Mouse (Mus musculus) hindbrain, embryonic 15.5 days (tissue): ENCODE measurements at regions not wholly inside any gene's neighbourhood (a gene's known extent, or its start where the extent isn't known, plus 50 kb on each side); places are given as distances from the start of the nearest gene placed in this dataset.

Source experiments
- ATAC-seq: fragments of 200-750 bp; cut with Nextera tagmentation; 2 replicates; pipeline ENCODE4 v1.8.0; 2017; ENCODE audit warnings: low read depth, moderate number of reproducible peaks, moderate TSS enrichment; ENCODE audit not compliant: low FRiP score
- H3K27ac ChIP-seq: fragments of 300-500 bp; sonication (generic); replicated peaks from 2 replicates; pipeline ENCODE4 v1.5.1; 2015; ENCODE audit warnings: mild to moderate bottlenecking, inconsistent platforms
- H3K27me3 ChIP-seq: fragments of 300-500 bp; sonication (generic); 2 replicates; pipeline ENCODE4 v1.6.1; 2015; ENCODE audit warnings: control low read depth, inconsistent platforms
- H3K36me3 ChIP-seq: fragments of 300-500 bp; sonication (generic); 2 replicates; pipeline ENCODE4 v1.6.1; 2015; ENCODE audit warnings: control low read depth, inconsistent platforms
- H3K4me1 ChIP-seq: fragments of 300-500 bp; sonication (generic); replicated peaks from 2 replicates; pipeline ENCODE4 v1.6.1; 2015; ENCODE audit warnings: control low read depth, inconsistent platforms
- H3K4me2 ChIP-seq: fragments of 300-500 bp; sonication (generic); 2 replicates; pipeline ENCODE4 v1.6.1; 2015; ENCODE audit warnings: moderate library complexity, mild to moderate bottlenecking, inconsistent platforms
- H3K4me3 ChIP-seq: fragments of 300-500 bp; sonication (generic); 2 replicates; pipeline ENCODE4 v1.5.1; 2015; ENCODE audit warnings: mild to moderate bottlenecking, inconsistent platforms
- H3K9ac ChIP-seq: fragments of 300-500 bp; sonication (generic); 2 replicates; pipeline ENCODE4 v1.6.1; 2015; ENCODE audit warnings: inconsistent platforms
- H3K9me3 ChIP-seq: fragments of 300-500 bp; sonication (generic); 2 replicates; pipeline ENCODE4 v1.6.1; 2016; ENCODE audit warnings: control low read depth, inconsistent platforms
- WGBS: fragments of 180-500 bp; shearing (Covaris S2); methylation state at CpG from one replicate; pipeline ENCODE4 v1.1.7; 2015; 5-methylcytosine and 5-hydroxymethylcytosine counted together

DNA sequence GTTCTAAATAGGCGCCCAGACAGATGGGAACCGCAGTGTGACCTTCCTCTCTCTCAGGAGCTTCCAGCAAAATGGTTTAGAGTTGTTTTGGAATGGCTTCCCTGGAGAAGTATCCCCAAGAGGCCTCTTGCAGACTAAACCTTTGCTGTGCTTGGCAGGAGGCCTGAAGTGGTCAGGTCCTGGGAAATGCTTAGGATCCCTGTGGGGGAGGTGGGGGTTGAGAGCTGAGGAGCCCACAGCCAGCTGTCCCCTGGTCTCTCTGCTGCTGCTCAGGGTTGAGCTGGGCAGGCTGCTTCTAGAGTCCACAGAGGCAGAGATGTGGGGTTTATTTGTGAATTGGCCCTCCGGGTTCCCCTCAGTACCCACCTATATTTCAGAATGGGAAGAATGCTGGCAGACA is 331.3 kb downstream of the Gm826 start:
- 60% methylated on average over 3 of the region's 3 CpGs for WGBS
- Histone ChIP-seq H3K4me2 (no peak overlapping the region), H3K9me3 (no peaks in the 10 kb centered on the region), H3K9ac (no peak overlapping the region), H3K4me1 (no peaks in the 10 kb centered on the region), H3K27ac (no peak overlapping the region), H3K4me3 (no peak overlapping the region), H3K36me3 (no peaks in the 10 kb centered on the region), H3K27me3 (no peaks in the 10 kb centered on the region)
- ATAC-seq, result no peak

DNA sequence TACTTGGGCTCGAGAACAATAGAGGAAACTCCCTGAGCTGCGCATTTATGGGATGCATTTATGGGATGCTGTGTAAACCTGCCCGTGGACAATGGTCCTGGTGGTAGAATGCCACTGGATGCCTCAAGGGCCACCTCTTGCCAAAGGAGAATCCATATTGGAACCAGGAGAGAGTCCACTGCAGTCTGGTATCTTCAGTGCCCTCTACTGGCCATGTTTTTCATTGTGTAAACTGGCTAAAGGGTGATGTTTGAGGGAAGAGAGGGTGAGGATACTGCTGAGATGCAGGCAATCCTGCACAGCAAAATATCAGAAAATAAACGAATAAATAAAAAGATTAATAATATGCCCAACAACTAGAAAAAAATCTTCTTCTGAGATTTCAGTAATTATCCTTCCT is 333.5 kb downstream of the Gm826 start:
- ATAC-seq, result no peak
- Histone ChIP-seq H3K4me1 (no peaks in the 10 kb centered on the region), H3K9me3 (no peaks in the 10 kb centered on the region), H3K27ac (no peak overlapping the region), H3K4me3 (no peak overlapping the region), H3K36me3 (no peaks in the 10 kb centered on the region), H3K27me3 (no peaks in the 10 kb centered on the region), H3K9ac (no peak overlapping the region), H3K4me2 (no peak overlapping the region)
- 79% methylated on average over 4 of the region's 4 CpGs for WGBS

DNA sequence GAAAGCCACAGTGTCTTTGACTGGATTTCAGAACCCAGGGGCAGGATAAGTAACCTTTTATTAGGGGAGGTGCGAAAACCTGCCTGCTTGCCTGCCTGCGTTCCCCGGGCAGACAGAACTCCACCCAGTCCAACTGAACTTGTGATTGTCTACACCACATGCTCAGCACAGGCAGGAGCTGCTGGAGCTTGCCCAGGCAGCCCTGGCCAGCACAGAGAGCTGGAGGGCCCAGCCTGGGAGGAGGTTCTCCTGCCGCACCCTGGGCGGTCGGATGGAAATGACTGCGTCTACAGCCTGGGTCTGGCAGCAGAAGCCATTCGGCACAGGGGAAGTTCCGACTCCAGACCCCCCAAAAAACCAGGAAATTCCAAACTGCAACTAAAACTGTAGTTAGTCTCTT is 336.6 kb downstream of the Gm826 start:
- no peak overlapping the region for H3K4me3 ChIP-seq
- 89% methylated on average over 9 of the region's 9 CpGs for WGBS

DNA sequence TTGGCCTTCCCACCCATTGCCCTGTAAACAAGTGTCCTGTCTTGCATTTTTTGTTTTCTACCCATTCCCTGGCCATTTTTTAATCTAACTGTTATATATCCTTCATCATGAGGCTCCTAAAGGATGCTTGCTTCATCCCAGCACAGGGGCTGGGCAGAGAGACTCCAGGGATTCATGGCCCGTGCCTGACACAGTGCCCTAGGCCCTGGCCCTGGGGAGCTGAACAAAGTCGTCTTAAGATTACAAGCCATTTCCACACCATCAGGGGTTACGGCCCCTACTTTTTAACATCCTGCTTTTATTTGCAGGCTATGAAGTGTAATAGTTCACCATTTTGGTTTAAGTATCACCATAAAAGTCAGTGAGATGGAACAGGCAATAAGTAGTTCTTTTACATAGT is 339.5 kb downstream of the Gm826 start:
- H3K27ac ChIP-seq, result no peak overlapping the region
- H3K4me2 ChIP-seq, result no peak overlapping the region
- no peak for ATAC-seq
- no peaks in the 10 kb centered on the region for H3K4me1 ChIP-seq
- H3K4me3 ChIP-seq, result no peak overlapping the region
- no peaks in the 10 kb centered on the region for H3K36me3 ChIP-seq
- H3K9me3 ChIP-seq, result no peaks in the 10 kb centered on the region
- H3K9ac ChIP-seq, result no peak overlapping the region
- no peaks in the 10 kb centered on the region for H3K27me3 ChIP-seq
- WGBS, result 63% methylated on average over 3 of the region's 3 CpGs

More for the DNA sequence above, 336.6 kb downstream of the Gm826 start:
- H3K9me3 ChIP-seq, result no peaks in the 10 kb centered on the region
- no peaks in the 10 kb centered on the region for H3K27me3 ChIP-seq
- no peak for ATAC-seq
- H3K27ac ChIP-seq, result no peak overlapping the region
- no peaks in the 10 kb centered on the region for H3K4me1 ChIP-seq
- H3K4me2 ChIP-seq, result no peak overlapping the region
- no peaks in the 10 kb centered on the region for H3K36me3 ChIP-seq
- H3K9ac ChIP-seq, result no peak overlapping the region

DNA sequence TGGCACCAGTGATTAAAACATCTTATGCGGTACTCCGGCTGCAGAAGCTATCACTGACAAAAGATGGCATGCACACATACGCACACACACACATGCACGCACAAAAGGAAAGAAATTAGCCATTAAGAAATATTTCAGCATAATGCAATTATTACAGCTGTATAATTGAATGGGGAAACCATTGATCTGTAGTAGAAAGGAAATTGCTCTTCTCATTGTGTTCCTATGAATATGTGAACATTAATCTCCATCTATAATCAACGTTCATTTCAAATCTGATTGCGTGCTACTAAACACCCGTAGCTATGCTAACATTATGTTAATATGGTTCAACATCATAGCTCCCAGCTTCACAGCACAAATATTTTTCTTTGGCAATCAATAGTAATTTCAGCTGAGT is 347.2 kb downstream of the Gm826 start:
- Histone ChIP-seq H3K4me1 (no peaks in the 10 kb centered on the region), H3K9ac (no peak overlapping the region), H3K4me2 (no peak overlapping the region), H3K9me3 (no peaks in the 10 kb centered on the region), H3K4me3 (no peak overlapping the region), H3K27me3 (no peaks in the 10 kb centered on the region), H3K27ac (no peak overlapping the region), H3K36me3 (no peaks in the 10 kb centered on the region)
- WGBS, result 72% methylated on average over 7 of the region's 7 CpGs
- no peak for ATAC-seq

DNA sequence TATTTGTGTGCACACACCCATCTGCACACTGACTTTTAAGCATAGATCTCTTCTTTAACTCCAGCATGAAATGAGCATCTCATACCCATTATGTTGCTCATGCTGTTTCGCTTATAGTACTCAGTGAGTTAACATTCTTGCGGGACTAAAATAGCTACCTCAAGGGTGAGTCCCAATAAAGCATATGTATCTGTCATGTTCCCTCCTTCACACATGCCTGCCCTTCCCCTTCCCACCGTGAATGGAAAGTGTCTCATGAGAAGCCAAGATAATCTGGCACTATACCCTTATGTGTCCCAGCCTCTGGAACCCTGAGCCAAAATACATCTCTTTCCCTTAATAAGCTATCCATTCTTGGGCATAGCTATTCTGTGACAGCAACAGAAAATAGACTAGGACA is 352.3 kb downstream of the Gm826 start:
- Histone ChIP-seq H3K36me3 (no peaks in the 10 kb centered on the region), H3K4me2 (no peak overlapping the region), H3K27ac (no peak overlapping the region), H3K4me3 (no peak overlapping the region), H3K27me3 (no peaks in the 10 kb centered on the region), H3K9ac (no peak overlapping the region), H3K9me3 (no peaks in the 10 kb centered on the region), H3K4me1 (no peaks in the 10 kb centered on the region)
- WGBS, result 81% methylated on average over 3 of the region's 3 CpGs
- ATAC-seq, result no peak

DNA sequence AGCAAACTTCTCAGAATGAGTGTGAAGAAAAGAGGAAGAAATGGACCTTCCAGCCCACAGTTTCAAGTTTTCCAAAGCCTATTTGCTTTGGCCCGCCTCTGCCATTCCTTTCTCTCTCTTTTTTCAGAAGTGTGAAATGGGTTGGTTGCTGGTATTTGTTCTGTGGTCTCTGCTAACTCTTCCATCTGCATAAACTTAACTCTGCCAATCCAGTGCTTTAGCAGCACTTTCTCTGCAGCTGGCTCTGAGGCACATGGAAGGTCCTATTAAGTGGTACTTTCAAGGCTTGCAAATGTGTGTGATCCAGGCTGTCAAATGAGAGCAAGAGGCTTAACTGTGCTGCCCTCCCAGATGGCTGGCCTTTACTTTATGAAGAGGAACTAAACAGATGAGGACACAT is 383.6 kb downstream of the Gm826 start:
- no peak for ATAC-seq
- no peak overlapping the region for H3K9ac ChIP-seq
- WGBS, result 67% methylated on average over 1 of the region's 1 CpGs
- H3K4me2 ChIP-seq, result no peak overlapping the region
- H3K27ac ChIP-seq, result no peak overlapping the region
- H3K36me3 ChIP-seq, result no peaks in the 10 kb centered on the region
- no peaks in the 10 kb centered on the region for H3K4me1 ChIP-seq
- no peaks in the 10 kb centered on the region for H3K27me3 ChIP-seq
- no peak overlapping the region for H3K4me3 ChIP-seq
- H3K9me3 ChIP-seq, result no peaks in the 10 kb centered on the region

DNA sequence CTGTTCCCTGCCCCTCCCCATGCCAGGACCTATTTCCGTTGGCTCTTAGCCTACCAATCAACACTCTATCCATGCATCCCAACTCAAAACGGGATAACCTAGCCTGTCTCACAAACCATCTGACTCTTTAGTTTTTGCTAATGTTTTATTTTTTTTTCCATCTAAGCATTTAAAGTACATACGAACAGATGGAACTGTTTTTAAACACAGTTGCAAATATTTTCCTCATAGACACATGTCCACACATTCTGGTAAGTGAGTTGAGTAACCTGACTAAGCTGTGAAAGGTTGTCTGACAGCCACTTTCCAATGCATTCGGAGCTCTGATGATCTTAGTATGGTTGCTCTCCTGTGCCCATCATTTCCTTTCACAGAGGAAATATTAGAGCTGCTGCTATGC is 384.9 kb downstream of the Gm826 start:
- no peaks in the 10 kb centered on the region for H3K36me3 ChIP-seq
- WGBS, result 89% methylated on average over 4 of the region's 4 CpGs
- no peaks in the 10 kb centered on the region for H3K4me1 ChIP-seq
- no peak overlapping the region for H3K9ac ChIP-seq
- H3K4me2 ChIP-seq, result no peak overlapping the region
- no peak overlapping the region for H3K27ac ChIP-seq
- H3K4me3 ChIP-seq, result no peak overlapping the region
- H3K9me3 ChIP-seq, result no peaks in the 10 kb centered on the region
- no peaks in the 10 kb centered on the region for H3K27me3 ChIP-seq
- no peak for ATAC-seq

DNA sequence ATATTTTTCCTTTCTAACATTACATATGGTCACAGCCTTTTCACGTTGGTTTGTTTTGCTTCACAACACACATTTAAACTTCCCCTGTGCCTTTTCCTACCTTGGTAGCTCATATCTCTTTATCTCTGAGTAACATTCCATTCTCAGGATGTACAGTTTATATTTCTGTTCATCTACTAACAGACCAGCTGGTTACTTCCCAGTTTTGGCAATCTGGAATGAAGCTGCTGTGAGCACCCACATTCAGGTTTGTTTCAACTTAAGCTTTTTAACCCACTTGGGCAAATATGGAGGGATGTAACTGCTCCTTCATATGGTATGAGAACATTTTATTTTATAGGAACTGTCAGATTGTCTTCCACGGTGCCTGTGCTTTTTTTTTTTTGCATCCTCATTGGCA is 403.2 kb downstream of the Gm826 start:
- no peak overlapping the region for H3K4me2 ChIP-seq

DNA sequence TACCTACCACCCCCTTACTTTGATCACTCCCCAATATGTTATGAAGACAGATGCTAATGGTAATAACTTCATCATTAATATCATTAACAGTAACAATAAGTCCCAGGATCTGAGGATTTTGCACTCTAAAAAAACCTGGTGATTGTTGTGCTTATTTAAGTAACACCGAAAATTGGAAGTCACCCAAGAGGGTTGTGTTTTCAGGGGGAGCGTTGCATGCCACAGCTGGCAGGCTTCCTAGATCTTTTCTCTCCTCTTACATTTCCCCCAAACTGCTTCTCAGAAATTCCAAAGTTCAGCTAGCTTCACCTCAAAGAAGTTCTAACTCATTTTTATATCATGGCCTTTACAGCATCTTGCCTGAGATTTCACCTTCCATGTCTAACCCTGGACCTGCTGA is 444.3 kb downstream of the Gm826 start:
- 69% methylated on average over 2 of the region's 2 CpGs for WGBS

More for the DNA sequence above, 403.2 kb downstream of the Gm826 start:
- no peak overlapping the region for H3K4me3 ChIP-seq
- H3K36me3 ChIP-seq, result no peaks in the 10 kb centered on the region
- H3K9me3 ChIP-seq, result no peaks in the 10 kb centered on the region
- no peak overlapping the region for H3K9ac ChIP-seq
- no peak for ATAC-seq
- H3K27me3 ChIP-seq, result no peaks in the 10 kb centered on the region
- no peaks in the 10 kb centered on the region for H3K4me1 ChIP-seq
- no peak overlapping the region for H3K27ac ChIP-seq
- WGBS, result 90% methylated on average over 2 of the region's 2 CpGs

DNA sequence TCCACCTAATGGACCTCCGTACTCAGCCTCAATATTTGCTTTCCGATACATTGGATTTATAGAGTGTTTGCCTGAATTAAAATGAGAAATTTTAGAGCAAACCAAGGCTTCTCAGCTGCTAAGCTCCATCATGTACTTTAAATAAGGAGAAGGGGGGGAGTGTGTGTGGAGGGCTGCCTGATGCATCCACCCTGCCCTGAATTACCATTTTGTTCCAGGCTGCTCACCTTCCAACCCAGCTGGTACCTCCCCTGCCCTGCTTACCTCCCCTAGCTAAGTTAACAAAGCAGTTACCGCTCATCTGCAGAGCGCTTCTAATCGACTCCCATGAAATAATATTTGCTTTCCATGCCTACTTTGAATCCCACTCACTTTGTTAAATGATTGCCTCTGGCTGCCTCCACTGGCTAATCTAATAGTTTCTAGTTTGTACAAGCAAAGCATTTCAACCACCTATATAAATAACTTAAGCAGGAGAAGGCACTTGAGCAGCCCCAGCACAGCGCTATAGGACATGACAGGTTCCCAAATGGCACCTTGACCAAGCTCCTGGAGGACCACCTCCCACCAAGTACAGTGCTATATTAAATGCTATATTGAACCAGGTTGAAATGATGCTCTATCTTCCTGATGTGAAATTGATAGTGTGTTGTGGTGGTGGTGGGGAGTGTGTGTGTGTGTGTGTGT is 449.0 kb downstream of the Gm826 start:
- WGBS, result 88% methylated on average over 6 of the region's 6 CpGs
- H3K4me3 ChIP-seq, result no peak overlapping the region
- no peak overlapping the region for H3K4me2 ChIP-seq
- no peaks in the 10 kb centered on the region for H3K36me3 ChIP-seq
- H3K4me1 ChIP-seq, result no peaks in the 10 kb centered on the region
- H3K9me3 ChIP-seq, result no peaks in the 10 kb centered on the region
- ATAC-seq, result no peak
- no peak overlapping the region for H3K9ac ChIP-seq
- no peaks in the 10 kb centered on the region for H3K27me3 ChIP-seq
- no peak overlapping the region for H3K27ac ChIP-seq

More for the DNA sequence above, 444.3 kb downstream of the Gm826 start:
- H3K9me3 ChIP-seq, result no peaks in the 10 kb centered on the region
- no peaks in the 10 kb centered on the region for H3K4me1 ChIP-seq
- no peak overlapping the region for H3K9ac ChIP-seq
- H3K27me3 ChIP-seq, result no peaks in the 10 kb centered on the region
- no peak overlapping the region for H3K4me3 ChIP-seq
- H3K4me2 ChIP-seq, result no peak overlapping the region
- no peak for ATAC-seq
- H3K27ac ChIP-seq, result no peak overlapping the region
- H3K36me3 ChIP-seq, result no peaks in the 10 kb centered on the region

DNA sequence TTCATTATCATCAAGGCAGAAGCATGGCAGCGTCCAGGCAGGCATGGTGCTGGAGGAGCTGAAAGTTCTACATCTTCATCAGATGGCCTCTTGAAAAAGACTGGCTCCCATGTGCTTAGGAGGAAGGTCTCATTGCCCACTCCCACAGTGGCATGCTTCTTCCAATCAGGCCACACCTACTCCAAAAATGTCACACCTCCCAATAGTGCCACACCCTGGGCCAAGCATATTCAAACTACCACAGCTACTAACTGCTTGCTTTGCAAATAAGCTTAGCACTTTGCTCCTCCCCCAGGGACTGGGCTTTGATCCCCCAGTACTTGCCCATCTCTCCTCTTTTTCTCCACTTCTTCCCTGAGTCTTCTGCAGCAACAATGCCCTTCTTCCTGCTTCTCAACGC is 467.0 kb downstream of the Gm826 start:
- H3K9me3 ChIP-seq, result no peaks in the 10 kb centered on the region
- no peaks in the 10 kb centered on the region for H3K4me1 ChIP-seq
- 79% methylated on average over 2 of the region's 2 CpGs for WGBS
- no peak overlapping the region for H3K4me3 ChIP-seq
- H3K4me2 ChIP-seq, result no peak overlapping the region
- no peaks in the 10 kb centered on the region for H3K27me3 ChIP-seq
- H3K27ac ChIP-seq, result no peak overlapping the region
- no peak for ATAC-seq
- H3K36me3 ChIP-seq, result no peaks in the 10 kb centered on the region
- no peak overlapping the region for H3K9ac ChIP-seq

DNA sequence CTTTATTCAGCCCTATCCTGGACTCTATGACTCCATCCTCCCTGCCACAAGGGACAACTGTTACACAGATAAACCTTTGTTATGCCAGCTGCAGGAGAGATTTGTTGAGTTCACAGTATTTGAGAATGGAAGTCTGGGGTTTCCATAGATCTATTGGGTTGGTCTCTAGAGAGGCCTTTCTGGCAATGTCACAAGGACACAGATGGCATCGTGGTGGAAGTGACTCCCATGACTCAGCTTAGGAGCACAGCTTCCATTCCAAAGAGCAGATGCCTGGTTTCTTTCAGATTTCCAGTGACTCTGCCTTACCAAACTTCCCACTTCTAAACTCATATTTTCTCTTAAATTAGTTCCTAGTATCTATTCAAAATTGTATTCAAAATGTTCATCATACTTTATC is 467.6 kb downstream of the Gm826 start:
- no peaks in the 10 kb centered on the region for H3K36me3 ChIP-seq
- H3K27ac ChIP-seq, result no peak overlapping the region
- no peaks in the 10 kb centered on the region for H3K27me3 ChIP-seq
- no peak for ATAC-seq
- H3K4me2 ChIP-seq, result no peak overlapping the region
- H3K9ac ChIP-seq, result no peak overlapping the region
- H3K9me3 ChIP-seq, result no peaks in the 10 kb centered on the region
- no peak overlapping the region for H3K4me3 ChIP-seq
- 85% methylated on average over 1 of the region's 1 CpGs for WGBS
- H3K4me1 ChIP-seq, result no peaks in the 10 kb centered on the region
